Mouse (Mus musculus) brain, embryonic 14.5 days (tissue): ENCODE data around the gene Tmem236.

ENCODE experiments used
- CTCF ChIP-seq: fragments of 200-500 bp; IDR thresholded peaks from 2 replicates; pipeline ENCODE4 v1.5.1; 2012; ENCODE audit warnings: inconsistent platforms, mild to moderate bottlenecking, moderate library complexity, borderline replicate concordance; ENCODE audit not compliant: insufficient read depth, insufficient read length; ENCODE audit errors: extremely low read depth
- POLR2A ChIP-seq: fragments of 200-500 bp; IDR thresholded peaks from 2 replicates; pipeline ENCODE4 v1.6.1; 2012; ENCODE audit warnings: mild to moderate bottlenecking, inconsistent platforms, borderline replicate concordance; ENCODE audit not compliant: poor library complexity, insufficient read depth, insufficient read length, severe bottlenecking; ENCODE audit errors: extremely low read depth

DNA sequence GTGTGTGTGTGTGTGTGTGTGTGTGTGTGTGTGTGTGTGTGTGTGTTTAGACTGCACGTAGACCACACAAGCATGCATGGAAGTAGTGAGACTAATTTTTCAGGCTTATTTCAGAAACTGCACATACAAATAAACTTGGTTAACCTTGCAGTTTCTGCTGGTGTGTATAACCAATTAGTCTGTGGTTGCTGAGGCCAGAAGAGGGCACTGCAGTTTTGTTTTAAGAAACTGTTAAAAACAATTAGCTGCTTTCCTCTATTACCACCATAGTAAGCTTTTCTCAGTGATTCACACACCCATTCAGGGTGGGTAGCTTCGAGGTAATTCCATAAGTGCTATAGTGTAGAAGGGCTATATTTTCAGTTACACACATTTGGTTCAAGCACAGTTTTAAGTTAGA is 23.5 kb upstream of the Tmem236 start:
- TF ChIP-seq CTCF (no peak), POLR2A (no peak)
